Mouse (Mus musculus) kidney, adult 8-10 months (tissue): ENCODE results near the gene Cyth1.

Experiments used
- DNase-seq, 2 experiments: peaks; one replicate each; pipeline ENCODE4 v3.0.0; 2022

Gene Cyth1

DNA sequence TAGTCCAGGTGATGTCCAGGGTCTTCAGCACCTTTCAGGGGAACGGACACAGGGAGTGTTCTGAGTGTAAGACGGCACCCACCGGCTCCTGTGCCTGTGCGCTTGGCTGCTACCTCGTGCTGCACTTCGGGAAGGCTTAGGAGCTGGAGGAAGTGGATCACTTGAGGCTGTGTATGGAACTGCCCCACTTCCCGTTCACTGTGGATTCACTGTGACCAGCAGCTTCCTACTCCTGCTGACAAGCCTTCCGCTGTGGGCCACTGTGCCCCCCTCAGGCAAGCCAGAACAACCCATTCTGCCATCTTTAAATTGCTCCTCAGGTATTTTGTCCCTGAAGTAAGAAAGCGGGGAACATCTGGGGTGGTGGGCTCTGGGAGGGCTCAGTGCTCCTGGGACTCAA is 153.4 kb downstream of the Cyth1 start:
- DNase-seq, result no peak

DNA sequence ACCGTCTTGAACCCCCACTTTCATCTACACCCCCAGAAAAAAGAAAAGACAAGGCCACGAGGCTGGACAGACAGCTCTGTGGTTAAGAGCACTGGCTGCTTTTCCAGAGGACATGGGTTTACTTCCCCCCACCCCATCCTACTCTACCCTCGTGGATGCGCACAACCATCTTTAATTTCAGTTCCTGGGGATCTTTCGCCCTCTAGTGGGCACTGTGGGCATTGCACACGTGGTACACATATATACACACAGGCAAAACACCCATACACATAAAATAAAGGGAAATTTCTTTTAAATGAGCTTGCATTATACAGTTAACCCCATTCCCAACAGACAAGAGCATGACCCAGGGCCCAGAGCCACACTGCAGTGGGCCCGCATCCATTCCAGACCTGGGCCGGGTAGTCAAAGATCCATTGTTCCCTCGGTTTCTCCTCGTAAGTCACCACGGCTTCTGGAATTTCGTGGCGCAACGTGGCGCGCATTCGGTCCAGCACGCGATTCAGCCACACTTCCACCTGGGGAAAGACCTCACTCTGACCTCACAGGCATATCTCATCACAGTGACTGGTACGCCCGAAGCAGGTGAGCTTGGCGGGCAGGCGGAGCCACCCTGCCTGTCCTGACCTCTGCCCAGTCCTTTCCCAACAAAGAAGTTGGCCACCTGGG is 157.3 kb downstream of the Cyth1 start:
- peak in 1 of 2 experiments; percentile 16 for DNase-seq

DNA sequence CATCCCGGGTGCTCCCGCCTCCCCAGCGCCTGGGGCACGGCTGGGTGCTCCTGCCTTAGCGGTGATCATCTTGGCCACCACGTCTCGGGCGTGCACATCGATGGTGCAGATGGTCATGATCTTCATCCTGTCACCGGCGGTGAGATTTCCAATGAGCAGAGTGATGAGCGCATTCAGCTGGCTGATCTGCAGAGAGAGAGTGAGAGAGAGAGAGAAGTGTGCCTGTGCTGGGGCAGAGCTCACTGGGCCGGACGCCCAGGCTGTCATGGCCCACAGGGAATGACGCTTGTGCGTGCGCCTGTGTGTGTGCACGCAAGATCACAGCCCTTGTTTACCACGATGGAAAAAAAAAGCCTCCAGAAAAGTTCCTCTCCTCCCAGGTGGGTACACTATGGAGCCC is 159.5 kb downstream of the Cyth1 start:
- no peak for DNase-seq

DNA sequence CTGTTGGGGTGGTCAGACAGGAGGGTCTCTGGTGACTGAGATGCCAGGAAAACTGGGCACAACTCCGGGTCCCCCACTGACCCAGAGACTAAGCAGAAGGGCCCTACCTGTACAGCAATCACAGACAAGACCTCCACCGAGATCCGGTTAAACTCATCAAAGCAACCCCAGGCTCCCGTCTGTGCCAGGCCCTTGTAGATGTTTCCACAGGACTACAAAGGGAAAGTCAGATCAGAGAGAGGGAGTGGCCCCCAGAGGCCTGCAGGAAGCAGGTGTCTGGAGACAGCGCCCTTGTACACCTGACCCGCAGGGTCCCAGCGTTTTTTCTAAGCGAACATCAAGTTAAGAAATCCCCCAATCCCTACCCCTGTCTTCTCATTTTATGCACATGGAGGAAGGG is 162.4 kb downstream of the Cyth1 start:
- no peak for DNase-seq

DNA sequence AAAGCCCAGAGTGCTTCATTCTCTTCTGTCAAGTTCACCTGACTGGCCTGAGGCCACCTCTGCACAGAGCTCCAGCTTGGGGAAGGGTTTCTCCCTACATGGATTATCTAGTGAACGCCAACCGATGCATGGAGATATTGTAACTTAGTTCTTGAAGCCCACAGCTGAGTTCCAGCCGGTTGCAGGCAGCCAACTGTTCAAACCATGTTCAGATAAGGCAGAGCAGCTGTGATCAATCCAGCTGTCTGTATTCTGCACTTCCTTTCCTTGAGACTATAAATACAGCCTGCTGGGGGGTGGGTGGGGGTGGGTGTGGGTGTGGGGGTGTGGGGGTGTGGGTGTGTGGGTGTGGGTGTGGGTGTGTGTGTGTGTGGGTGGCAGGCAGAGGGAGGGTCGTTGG is 163.2 kb downstream of the Cyth1 start:
- no peak for DNase-seq

DNA sequence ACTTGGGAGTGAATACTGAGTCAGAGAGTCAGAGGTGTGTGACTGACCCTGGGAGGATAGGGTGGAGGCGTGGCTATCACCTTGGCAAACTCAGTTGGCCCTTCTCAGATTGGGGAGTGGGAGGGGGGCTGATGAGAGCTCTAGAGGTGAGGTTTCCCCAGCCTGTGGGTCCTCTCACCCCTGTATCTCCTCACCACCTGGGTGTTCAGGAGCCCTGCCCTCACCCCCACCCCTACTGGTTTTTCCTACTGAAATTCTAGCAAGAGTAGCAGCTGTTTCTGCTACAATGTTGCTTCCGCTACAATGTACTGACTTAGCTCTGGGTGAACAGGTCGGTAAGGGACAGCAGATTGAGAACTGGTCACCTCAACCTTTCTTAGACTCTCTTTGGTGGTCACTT is 164.1 kb downstream of the Cyth1 start:
- DNase-seq, result no peak

DNA sequence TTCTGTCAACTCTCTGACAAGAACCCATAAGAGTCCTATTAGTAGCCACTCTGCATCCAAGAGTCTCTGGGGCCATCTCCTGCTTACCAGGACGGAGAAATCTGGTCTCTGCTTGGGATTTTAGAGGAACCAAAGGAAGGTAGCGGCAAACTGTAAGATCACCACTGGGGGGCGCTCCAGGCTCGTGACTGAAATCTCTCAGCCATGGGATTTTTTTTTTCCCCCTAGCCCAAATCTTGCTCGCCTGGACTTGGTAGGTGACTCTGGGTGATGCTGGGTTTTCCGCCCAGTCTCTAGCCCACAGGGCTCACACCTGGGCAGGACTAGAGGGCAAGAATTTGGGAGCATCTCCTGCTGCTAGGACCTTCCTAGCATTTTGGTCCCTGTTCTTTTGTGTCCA is 164.6 kb downstream of the Cyth1 start:
- DNase-seq, result peak; percentile 28 to 59

DNA sequence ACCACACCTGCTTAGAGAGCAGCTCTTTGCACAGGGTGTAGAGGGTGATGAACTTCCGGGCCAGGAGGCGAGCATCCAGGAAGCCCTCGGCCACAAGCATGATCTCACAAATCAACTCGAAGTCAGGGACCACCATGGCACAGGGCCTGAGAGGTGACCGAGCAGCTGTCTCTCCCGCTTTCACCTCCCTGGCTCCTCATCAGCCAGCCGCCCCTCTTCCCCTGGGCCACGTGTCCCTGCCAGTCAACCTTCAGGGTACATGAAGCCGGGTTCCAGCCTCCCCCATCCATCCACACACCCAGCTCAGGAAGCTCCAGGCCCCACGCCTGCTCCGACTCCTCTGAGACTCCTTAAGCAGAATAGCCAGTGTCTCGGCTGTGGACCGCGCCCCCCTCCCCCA is 166.1 kb downstream of the Cyth1 start:
- DNase-seq, result no peak
